Mouse (Mus musculus) liver, embryonic 15.5 days (tissue): ENCODE data around the gene Cd209e. TPM values are rescaled to one million over a fixed set of nuclear protein-coding genes. Genes with fewer than 3 reads are reported as not detected.
"Not testable (repeated sequence)": the region's sequence is repeated elsewhere in the genome, so short reads cannot be mapped to it uniquely, and the experiment has no call there.

Experiments
- ATAC-seq: fragments of 200-750 bp; cut with Nextera tagmentation; 2 replicates; pipeline ENCODE4 v1.8.0; 2017; ENCODE audit warnings: moderate number of reproducible peaks, mild to moderate bottlenecking, moderate library complexity; ENCODE audit not compliant: insufficient read depth
- H3K27ac ChIP-seq: fragments of 300-500 bp; sonication (generic); replicated peaks from 2 replicates; pipeline ENCODE4 v1.5.1; 2015; ENCODE audit warnings: mild to moderate bottlenecking, inconsistent platforms
- H3K27me3 ChIP-seq: fragments of 300-500 bp; sonication (generic); 2 replicates; pipeline ENCODE4 v1.6.1; 2015; ENCODE audit warnings: mild to moderate bottlenecking, inconsistent platforms
- H3K36me3 ChIP-seq: fragments of 300-500 bp; sonication (generic); replicated peaks from 2 replicates; pipeline ENCODE4 v1.6.1; 2015; ENCODE audit warnings: moderate library complexity, mild to moderate bottlenecking, inconsistent platforms
- H3K4me1 ChIP-seq: fragments of 300-500 bp; sonication (generic); replicated peaks from 2 replicates; pipeline ENCODE4 v1.6.1; 2015; ENCODE audit warnings: inconsistent platforms
- H3K4me2 ChIP-seq: fragments of 300-500 bp; sonication (generic); 2 replicates; pipeline ENCODE4 v1.6.1; 2015; ENCODE audit warnings: moderate library complexity, mild to moderate bottlenecking, inconsistent platforms
- H3K4me3 ChIP-seq: fragments of 300-500 bp; sonication (generic); replicated peaks from 2 replicates; pipeline ENCODE4 v1.5.1; 2015; ENCODE audit warnings: mild to moderate bottlenecking, inconsistent platforms
- H3K9ac ChIP-seq: fragments of 300-500 bp; sonication (generic); 2 replicates; pipeline ENCODE4 v1.6.1; 2015; ENCODE audit warnings: moderate library complexity, mild to moderate bottlenecking, inconsistent platforms
- H3K9me3 ChIP-seq: fragments of 300-500 bp; sonication (generic); replicated peaks from 2 replicates; pipeline ENCODE4 v1.6.1; 2016; ENCODE audit warnings: inconsistent platforms
- WGBS: fragments of 180-500 bp; shearing (Covaris S2); methylation state at CpG from one replicate; pipeline ENCODE4 v1.1.7; 2015; ENCODE audit warnings: mixed read lengths; ENCODE audit not compliant: insufficient replicate concordance; 5-methylcytosine and 5-hydroxymethylcytosine counted together
- polyA plus RNA-seq: library from polyadenylated mRNA; unstranded; fragments of >200 nt; fragmentation: Nextera tagmentation; extraction: Ambion mirVana; gene quantifications from 2 replicates; pipeline ENCODE4 v1.2.1, GENCODE M21; 2015

Cd209e gene
- not detected in 2 replicates for polyA plus RNA-seq

GRCm38 (mm10) chr8:3854209-3854608, at the start of gene Cd209e:
Gene Cd209e, minus strand, starts transcription at chr8:3854309.
- H3K27ac ChIP-seq = no peak within 1 kb of the TSS
- H3K9me3 ChIP-seq = no peaks in the 10 kb centered on the region
- ATAC-seq = no peak
- no peak within 1 kb of the TSS for H3K4me3 ChIP-seq
- no peak within 1 kb of the TSS for H3K9ac ChIP-seq
- H3K36me3 ChIP-seq = no peaks in the 10 kb centered on the region
- H3K4me2 ChIP-seq = no peak within 1 kb of the TSS
- 54% methylated on average over 2 of the region's 2 CpGs for WGBS
- H3K27me3 ChIP-seq = no peaks in the 10 kb centered on the region
- no peaks in the 10 kb centered on the region for H3K4me1 ChIP-seq

- ATAC-seq = no peak
- H3K27me3 ChIP-seq = no peaks in the 10 kb centered on the region
- H3K4me3 ChIP-seq = no peak within 1 kb of the TSS
- no peaks in the 10 kb centered on the region for H3K9me3 ChIP-seq
- 52% methylated on average over 4 of the region's 4 CpGs for WGBS
- no peak within 1 kb of the TSS for H3K27ac ChIP-seq
- H3K36me3 ChIP-seq = no peaks in the 10 kb centered on the region
- no peak within 1 kb of the TSS for H3K4me2 ChIP-seq
- no peak within 1 kb of the TSS for H3K9ac ChIP-seq
- no peaks in the 10 kb centered on the region for H3K4me1 ChIP-seq
Measured at GRCm38 (mm10) chr8:3878455-3878854, 24.3 kb upstream of the Cd209e start, which contains the start of gene Cd209d. Gene Cd209d, minus strand, starts transcription at chr8:3878555.

GRCm38 (mm10) chr8:3876121-3876520, 22.0 kb upstream of the Cd209e start:
- Histone ChIP-seq H3K4me2 (no peak overlapping the region), H3K9ac (no peak overlapping the region), H3K9me3 (no peaks in the 10 kb centered on the region), H3K27ac (no peak overlapping the region), H3K4me1 (no peaks in the 10 kb centered on the region), H3K4me3 (no peak overlapping the region), H3K27me3 (no peaks in the 10 kb centered on the region), H3K36me3 (no peaks in the 10 kb centered on the region)
- no peak for ATAC-seq
- WGBS = 54% methylated on average over 2 of the region's 2 CpGs

- H3K27me3 ChIP-seq, H3K4me1 ChIP-seq, H3K36me3 ChIP-seq, H3K9ac ChIP-seq, H3K4me2 ChIP-seq, H3K4me3 ChIP-seq, ATAC-seq, H3K27ac ChIP-seq, H3K9me3 ChIP-seq: not testable (repeated sequence)
Measured at GRCm38 (mm10) chr8:3862736-3863135, 8.6 kb upstream of the Cd209e start.

- H3K4me2 ChIP-seq = no peak overlapping the region
- no peak overlapping the region for H3K9ac ChIP-seq
- no peaks in the 10 kb centered on the region for H3K4me1 ChIP-seq
- 72% methylated on average over 14 of the region's 14 CpGs for WGBS
- no peak for ATAC-seq
- no peaks in the 10 kb centered on the region for H3K27me3 ChIP-seq
- peaks cover 4% of the 10 kb centered on the region; the same call in 1 of the 2 replicates for H3K9me3 ChIP-seq
- H3K36me3 ChIP-seq = no peaks in the 10 kb centered on the region
- H3K4me3 ChIP-seq = no peak overlapping the region
- H3K27ac ChIP-seq = no peak overlapping the region
Measured at GRCm38 (mm10) chr8:3803091-3803490, 51.0 kb downstream of the Cd209e start.

Other genes starting within 250 kb of the Cd209e start
- 27.3 and 31.0 TPM in 2 replicates for gene Xab2, start 233.0 kb downstream of the Cd209e start, polyA plus RNA-seq
- 49.8 and 72.1 TPM in 2 replicates for gene Pet100, start 232.8 kb downstream of the Cd209e start, polyA plus RNA-seq
- gene Pcp2, start 228.8 kb downstream of the Cd209e start, polyA plus RNA-seq = 0.09 and 0.22 TPM in 2 replicates
- gene Stxbp2, start 223.4 kb downstream of the Cd209e start, polyA plus RNA-seq = 49.8 and 50.7 TPM in 2 replicates
- not detected in 2 replicates for gene Retn, start 198.5 kb downstream of the Cd209e start, polyA plus RNA-seq
- 8.2 and 8.9 TPM in 2 replicates for gene Mcemp1, start 188.6 kb downstream of the Cd209e start, polyA plus RNA-seq
- gene Fcor, start 181.9 kb downstream of the Cd209e start, polyA plus RNA-seq = 2.6 and 3.5 TPM in 2 replicates
- 13.2 and 15.1 TPM in 2 replicates for gene Trappc5, start 178.0 kb downstream of the Cd209e start, polyA plus RNA-seq
- gene Fcer2a, start 160.1 kb downstream of the Cd209e start, polyA plus RNA-seq = 0.05 and 0.08 TPM in 2 replicates
- gene Clec4g, start 133.7 kb downstream of the Cd209e start, polyA plus RNA-seq = 6.7 and 9.3 TPM in 2 replicates
- 0.18 and 0.23 TPM in 2 replicates for gene Cd209a, start 105.3 kb downstream of the Cd209e start, polyA plus RNA-seq
- gene Cd209d, start 24.2 kb upstream of the Cd209e start, polyA plus RNA-seq = 0.13 TPM in 1 of 2 replicates, not detected in the other
- gene Cd209b, start 72.5 kb upstream of the Cd209e start, polyA plus RNA-seq = not detected in 2 replicates
- gene Cd209c, start 100.4 kb upstream of the Cd209e start, polyA plus RNA-seq = 0.09 and 0.14 TPM in 2 replicates